Mouse (Mus musculus): ENCODE measurements around the gene Sumo2.
"Not testable (repeated sequence)": the region's sequence is repeated elsewhere in the genome, so short reads cannot be mapped to it uniquely, and the experiment has no call there.

Sumo2 gene

DNA sequence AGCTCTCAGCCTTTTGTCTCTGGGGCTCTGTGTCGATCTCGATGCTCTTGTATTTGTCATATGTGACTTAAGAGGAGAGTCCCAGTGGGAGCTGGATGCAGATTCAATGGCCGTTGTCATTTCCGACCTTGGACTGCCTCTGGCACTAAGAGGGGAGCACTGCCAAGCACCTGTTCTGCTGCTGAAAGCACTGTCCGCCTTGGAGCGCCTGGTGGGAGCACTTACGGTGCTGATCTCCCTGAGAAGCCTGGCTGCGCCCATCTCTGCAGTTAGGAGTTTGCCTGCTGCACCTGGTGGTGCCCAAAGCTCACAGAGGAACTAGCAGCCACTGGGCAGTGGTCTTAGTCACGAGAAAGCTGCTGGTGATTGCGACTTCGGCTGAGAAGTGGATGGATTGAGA, 52.8 kb downstream of the Sumo2 start:
- no peak for DNase-seq (ENCODE audit: low spot score)

DNA sequence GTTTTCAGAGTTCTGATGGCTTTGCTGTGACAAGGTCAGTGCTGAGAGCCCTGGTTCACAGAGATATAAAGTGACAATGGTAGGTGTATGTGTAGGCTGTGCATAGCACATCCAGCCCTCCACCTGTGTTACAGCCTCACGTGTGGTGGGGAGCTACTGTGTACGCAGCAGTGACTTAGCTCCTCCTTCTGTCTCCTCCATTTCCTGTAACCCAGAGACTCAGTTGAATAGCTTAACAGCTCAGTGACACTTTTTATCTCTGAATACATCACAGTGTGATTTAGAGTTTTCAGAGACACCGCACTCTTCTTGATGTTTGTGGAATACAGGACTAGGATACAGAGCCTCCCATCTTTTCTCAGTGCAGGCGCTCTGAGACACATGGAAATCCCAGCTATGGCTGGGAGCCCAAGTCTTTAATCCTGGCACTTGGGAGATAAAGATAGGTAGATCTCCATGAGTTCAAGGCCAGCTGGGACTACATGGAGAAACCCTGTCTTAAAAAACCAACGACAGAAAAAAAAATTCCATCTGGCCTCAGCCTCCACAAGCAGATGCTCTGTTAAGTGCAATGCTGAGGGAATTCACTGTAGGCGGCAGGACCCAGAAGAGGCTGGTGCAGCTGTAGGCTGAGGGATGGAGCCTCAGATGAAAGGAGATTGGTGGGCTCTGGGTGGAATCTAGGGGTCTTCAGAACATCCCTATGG, 54.4 kb downstream of the Sumo2 start:
- no peak for DNase-seq (ENCODE audit: low spot score)

DNA sequence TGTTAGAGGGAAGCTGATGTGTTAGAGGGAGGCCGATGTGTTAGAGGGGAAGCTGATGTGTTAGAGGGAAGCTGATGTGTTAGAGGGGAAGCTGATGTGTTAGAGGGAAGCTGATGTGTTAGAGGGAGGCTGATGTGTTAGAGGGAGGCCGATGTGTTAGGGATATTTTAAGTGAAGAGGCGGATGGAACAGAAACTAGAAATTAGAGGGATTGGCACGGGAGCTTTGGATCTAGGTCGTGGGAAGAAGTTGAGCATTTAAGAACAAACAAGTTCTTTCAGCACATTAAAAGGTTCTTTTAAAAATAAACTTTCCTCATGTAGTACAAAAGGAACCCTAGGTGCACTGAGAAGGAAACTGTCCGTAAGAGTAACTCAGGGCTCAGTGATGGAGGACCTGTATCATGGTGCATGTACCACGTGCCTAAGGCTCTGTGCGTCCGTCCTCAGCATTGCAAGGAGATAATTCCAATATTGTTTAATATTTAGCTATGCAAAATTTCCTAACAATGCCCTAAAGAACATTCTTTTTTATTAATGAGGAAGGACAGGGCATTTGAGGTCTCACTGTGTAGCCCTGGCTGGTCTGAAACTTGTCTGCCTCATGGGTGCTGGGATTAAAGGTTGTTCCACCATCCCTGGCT, 57.7 kb downstream of the Sumo2 start:
- DNase-seq (ENCODE audit: low spot score) = no peak

DNA sequence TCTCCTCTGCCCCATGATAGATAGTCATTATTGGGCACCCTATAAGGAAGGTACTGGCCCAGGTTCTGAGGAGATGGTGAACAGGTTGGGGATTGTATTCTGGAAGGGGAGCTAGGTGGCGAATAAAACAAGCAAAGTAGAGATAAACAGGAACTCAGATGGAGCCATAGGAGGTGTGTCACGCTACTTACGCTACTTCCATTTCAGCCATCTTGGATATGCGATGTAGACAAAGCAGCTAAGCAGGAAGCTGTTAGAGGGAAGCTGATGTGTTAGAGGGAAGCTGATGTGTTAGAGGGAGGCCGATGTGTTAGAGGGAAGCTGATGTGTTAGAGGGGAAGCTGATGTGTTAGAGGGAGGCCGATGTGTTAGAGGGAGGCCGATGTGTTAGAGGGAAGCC, 58.7 kb downstream of the Sumo2 start:
- not testable (repeated sequence) for DNase-seq (ENCODE audit: low spot score)

DNA sequence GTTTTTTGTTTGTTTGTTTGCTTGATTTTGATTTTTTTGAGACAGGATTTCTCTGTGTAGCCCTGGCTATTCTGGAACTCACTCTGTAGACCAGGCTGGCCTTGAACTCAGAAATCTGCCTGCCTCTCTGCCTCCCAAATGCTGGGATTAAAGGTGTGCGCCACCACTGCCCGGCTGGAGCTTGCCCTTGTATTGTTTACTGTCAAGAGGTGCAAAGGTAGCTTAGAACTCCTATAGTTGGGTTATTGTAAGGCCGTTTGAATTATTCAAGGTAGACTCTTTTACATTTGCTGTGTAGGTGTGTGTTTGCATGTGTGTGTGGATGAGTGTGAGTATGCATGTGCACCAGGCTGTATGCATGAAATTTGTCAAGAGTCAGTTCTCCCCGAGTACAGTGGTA, 59.4 kb downstream of the Sumo2 start:
- DNase-seq (ENCODE audit: low spot score) = not testable (repeated sequence)

DNA sequence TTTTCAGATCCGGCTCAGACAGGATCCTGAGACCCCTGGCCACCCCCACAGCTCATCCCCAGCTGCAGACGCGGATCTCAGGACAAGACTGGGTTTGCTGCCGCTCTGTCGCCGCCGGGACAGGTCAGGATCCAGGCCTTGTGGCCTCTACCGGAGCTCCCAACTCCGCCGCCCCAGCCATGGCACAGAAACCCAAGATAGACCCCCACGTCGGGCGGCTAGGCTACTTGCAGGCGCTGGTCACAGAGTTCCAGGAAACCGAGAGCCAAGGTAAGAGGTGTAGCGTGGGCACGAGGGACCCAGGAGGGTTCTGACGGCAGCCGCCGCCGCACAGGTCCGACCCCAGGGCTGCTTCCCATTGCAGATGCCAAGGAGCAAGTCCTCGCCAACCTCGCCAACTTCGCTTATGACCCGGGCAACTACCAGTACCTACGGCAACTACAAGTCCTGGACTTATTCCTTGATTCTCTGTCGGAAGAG, 60.3 kb downstream of the Sumo2 start:
- DNase-seq (ENCODE audit: low spot score) = no peak

DNA sequence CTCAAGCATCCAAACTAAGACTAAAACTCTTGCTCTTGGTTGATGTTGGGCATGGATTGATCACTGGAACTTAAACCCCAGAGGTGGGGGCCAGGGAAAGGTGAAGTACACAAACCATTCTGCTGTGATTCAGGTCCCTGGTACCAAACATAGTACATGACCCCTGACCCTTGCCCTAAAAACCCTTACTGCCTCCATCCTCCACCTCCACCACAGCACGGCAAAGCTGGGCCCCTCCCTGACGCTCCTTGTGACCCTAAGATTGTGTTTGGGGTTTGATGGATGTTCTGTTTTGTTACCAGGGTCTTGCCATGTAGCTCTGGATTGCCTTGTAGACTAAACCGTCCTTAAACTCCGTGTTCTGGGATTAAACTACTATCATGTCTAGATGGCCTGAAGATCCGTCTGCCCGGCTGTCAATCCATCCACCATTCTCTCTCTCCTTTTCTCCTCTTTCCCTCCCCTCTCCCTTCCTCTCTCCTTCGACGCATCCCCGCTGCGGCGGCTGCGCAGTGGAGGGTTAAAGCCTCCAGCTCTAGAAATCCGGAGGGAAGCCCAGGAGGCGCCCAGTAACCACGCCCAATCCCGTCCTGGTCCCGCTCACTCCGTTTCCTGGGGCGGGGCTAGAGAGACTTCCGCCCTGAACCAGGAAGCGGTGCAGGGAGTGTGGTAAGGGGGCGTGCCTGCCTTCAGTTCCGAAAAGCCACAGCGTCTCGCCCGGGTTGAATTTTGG, 60.9 kb downstream of the Sumo2 start, which contains the start of gene Armc7:
TSS of gene Armc7 (plus strand) at position 643 of the 733 bp plus-strand sequence.
- DNase-seq (ENCODE audit: low spot score) = peak; percentile 91

DNA sequence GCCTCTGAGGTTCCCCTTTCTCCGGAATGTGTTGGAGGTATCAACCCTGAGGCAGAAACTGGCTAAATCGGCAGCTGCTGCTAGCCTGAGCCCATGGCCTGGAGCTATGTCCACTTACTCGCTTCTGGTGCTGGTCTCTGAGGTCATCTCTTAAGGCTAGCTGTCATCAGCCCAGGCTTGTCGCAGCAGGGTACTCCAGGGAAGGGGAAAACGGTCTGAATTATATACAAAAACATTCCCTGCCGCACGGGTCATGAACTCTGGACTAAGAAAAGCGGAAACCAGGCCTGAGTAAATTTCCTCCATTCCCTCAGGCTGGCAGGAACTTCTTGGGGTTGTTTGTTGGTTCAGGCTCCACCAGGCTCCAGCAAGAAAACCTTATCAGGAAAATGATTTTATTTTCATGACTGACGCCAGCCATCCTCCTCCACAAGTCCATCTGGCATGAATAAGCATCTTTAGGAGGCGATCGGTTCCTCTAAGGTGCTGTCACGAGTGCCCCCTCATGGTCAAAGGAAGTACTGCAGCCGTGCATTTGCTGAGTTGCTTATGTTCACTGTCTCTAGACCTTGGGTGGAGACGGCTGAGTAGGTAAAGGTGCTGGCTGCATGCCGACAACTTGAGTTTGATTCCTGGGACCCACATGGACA, 62.3 kb downstream of the Sumo2 start:
- peak; percentile 98 for DNase-seq (ENCODE audit: low spot score)
